Mouse (Mus musculus) adrenal gland, postnatal 10 days (tissue): ENCODE data around the gene Map3k7cl. TPM values are rescaled to one million over a fixed set of nuclear protein-coding genes. Genes with fewer than 3 reads are reported as not detected.
A peak's percentile ranks its signal among the peaks of the same experiment; 100 is the strongest.

Source experiments
- DNase-seq: peaks from one replicate; pipeline ENCODE4 v3.0.0; 2021; ENCODE audit warnings: mixed read lengths
- long read RNA-seq, 2 experiments: library from polyadenylated mRNA; stranded (forward); transcript quantifications; one replicate each; pipeline ENCODE4 v2.0.0; 2021
- total RNA-seq, 2 experiments: library from RNA; stranded (reverse); gene quantifications; 2 replicates each; pipeline ENCODE4 v1.2.3; 2021

Gene Map3k7cl
- total RNA-seq: 1 to 10 TPM; 4.1 to 5.5 TPM
- long read RNA-seq, experiment 1, partial matches to known transcripts: 0 of 3 reads
- long read RNA-seq, experiment 1, other reads (novel, unspliced or antisense): 0 of 3 reads
- long read RNA-seq, experiment 2, partial matches to known transcripts: 0 of 3 reads
- long read RNA-seq, experiment 2, other reads (novel, unspliced or antisense): 1 of 3 reads

DNA sequence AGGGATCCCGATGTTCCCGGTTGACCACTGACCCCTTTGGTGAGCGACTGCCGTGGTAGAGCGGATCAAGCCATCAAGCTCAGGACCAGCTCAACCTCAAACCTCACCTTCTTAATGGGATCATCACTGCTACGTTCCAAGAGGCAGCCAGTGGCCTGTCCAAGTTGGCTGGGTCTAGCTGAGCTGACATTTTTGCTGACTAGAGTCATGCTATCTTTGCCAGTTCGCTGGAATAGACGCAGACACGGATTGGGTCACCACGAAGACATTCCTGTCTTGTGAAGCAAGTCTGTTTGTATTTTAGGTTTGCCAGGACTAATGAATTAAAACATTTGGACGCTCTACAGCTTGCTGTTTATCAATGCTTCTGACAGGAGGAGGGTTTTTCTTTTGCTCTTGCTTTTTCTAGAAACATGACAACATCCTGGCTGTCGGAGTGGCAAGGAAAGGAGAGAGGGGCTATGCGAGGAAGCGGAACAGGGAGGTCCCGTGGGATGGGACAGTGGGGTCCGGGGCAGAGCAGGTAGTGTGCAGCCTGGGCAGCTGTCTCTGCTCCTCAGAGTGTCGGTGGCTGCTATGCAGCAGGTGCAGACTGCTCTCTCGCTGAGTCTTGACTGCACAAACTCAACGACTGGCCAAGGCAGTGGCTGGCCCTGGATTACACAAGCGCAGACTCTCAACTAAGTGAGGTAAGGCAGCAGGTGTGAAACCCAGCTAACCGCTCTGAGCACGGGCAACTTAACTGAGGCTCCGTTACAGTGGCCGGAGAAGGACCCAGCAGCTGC lies at the start of gene Map3k7cl:
Gene Map3k7cl, plus strand, starts transcription at position 424 of the 785 bp plus-strand sequence.
- DNase-seq: peak; percentile 42

DNA sequence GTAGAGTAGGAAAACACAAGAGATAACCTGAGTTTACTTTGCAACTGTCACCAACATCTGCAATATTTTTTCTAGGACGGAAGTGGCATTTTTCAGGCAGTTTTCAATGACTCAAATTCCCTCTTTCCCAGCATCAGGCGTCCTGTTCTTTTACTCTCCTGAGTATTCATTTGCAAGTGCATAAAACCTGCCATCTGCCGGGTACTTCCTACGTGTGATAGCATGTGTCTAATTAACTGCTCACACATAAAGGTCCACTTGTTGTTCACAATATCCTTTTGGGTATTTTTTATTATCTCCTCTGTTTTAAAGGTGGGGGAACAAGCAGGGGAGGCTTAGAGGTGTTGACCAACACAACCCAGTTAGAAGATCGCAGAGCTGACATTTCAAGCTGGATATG lies 41.4 kb upstream of the Map3k7cl start:
- DNase-seq: no peak

DNA sequence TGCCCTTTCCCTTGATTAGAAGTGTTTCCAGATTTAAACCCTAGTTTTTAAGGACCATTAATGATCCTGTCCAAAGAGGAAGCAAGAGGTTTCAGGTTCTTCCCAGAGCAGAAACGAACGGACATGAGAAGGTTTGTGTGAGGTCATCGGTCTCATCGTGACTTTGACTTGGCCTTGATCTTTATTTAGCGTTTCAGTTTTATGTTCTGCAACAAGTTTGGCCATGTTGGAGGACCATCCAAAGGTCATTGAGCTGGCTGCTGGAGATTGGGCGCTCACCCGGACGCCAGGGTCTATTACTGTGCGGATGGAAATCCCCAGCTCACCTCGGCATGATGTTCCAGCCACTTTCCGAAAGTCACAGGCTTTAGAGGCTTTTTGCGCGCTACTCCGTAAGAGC lies 40.8 kb upstream of the Map3k7cl start:
- DNase-seq: no peak

- no peak for DNase-seq
Measured at GRCm38 (mm10) chr16:87524228-87524627, 28.9 kb upstream of the Map3k7cl start.

GRCm38 (mm10) chr16:87527553-87528249 lies 25.4 kb upstream of the Map3k7cl start:
- no peak for DNase-seq

GRCm38 (mm10) chr16:87528755-87529154 lies 24.4 kb upstream of the Map3k7cl start:
- no peak for DNase-seq

- peak; percentile 32 for DNase-seq
Measured at GRCm38 (mm10) chr16:87548348-87548747, 4.8 kb upstream of the Map3k7cl start.

DNA sequence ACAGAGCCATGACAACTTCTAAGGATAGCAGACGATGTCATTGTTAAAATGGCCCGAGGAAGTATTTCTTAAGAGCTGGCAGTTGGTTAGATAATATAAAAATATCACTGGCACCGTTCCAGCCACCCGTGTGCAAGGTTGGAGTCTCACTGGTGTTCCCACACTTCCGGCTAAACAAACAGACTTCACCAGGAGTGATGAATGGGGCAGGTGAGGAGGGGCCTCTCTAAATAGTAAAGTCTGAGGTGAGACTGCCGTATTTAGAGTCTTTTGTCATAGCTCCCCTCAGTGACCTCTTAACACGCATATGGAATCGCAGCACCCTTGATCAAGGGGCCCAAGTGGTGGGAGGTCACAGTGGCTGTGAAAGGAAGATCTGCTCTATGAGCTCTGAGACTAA lies 3.2 kb downstream of the Map3k7cl start:
- no peak for DNase-seq

GRCm38 (mm10) chr16:87561501-87561900 lies 8.4 kb downstream of the Map3k7cl start:
- no peak for DNase-seq

GRCm38 (mm10) chr16:87563524-87563923 lies 10.4 kb downstream of the Map3k7cl start:
- DNase-seq: no peak

GRCm38 (mm10) chr16:87564564-87564963 lies 11.4 kb downstream of the Map3k7cl start:
- no peak for DNase-seq

DNA sequence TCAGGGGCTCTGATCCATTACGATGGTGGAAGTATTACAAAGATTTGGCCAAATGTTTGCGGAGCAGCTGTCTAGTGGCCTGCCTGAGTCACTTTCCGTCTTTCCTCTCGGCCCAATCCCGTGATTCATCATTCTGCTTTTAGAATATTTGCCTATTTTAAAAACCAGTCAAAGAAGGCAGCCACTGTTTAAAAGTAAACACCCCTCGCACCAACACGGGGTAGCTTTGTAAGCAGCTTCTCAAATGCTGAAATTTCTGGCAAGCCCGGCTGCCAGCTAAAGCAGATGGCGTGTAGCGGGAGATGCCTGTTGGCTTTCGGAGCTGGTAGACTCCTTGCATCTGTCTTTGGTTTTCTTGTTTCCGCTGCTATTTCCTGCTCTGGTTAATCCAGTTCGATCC lies 14.4 kb downstream of the Map3k7cl start:
- no peak for DNase-seq

DNA sequence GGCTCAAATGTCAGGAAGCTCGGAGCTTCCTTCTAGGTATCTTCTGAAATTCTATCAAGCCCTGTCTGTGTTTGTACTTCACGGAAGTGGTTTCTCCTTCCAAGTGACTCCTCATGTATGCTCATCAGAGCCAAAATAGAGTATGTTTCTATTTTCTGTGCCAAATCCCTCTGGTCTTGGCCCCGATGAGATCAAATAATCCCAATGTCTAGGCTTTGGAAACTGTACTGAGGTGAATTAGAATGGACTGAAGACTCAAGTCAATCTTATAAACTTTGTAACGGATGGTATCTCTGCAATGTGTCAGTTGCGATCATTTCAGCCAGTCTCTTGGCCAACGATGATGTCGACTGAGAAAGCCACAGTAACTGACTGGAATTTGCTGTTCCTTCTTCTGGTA lies 15.1 kb downstream of the Map3k7cl start:
- no peak for DNase-seq

DNA sequence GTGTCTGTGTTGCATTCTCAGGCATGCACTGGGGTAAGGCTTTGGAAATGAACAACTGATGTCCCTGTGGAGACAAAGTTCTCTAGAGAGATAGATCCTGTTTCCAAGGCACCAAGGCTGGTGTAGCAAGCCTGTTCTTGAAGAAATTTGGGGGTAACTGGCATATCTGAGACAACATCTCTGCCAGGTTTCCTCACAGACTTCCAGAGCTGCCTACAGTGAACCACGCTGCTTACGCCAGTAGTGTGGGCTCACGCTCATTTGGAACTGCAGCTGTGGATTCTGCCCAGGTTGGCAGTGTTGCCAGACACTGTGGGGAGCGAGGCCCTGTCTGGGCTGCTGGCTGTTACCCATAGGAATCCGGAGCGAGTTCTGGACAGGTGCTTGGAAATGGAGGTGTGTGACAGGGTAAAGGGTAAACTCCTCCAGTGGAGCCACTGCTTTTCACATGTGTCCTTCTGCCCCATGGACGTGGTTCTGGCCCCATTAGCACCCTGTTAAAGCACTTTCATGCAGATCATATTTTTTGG lies 16.5 kb downstream of the Map3k7cl start:
- no peak for DNase-seq

- no peak for DNase-seq
Measured at GRCm38 (mm10) chr16:87570334-87570733, 17.2 kb downstream of the Map3k7cl start.

DNA sequence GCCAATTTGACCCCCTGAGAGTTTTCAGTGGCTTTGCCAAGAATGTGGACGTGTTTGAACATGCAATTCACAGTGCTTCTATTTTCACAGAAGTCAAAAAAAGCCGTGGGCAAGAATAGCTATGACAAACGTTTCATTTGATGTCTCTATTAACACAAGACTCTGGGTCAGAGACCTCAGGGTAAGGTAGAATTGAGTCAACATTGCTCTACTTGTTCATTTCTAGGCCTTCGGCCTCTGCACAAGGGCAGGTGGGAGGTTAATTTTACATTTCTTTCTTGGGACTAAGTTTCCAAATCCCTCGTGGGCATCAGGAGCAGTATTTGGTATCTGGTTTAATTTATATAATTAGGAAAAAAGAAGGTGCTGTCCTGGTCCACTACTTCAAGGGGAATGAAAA lies 20.3 kb downstream of the Map3k7cl start:
- no peak for DNase-seq

- no peak for DNase-seq
Measured at GRCm38 (mm10) chr16:87574160-87574559, 21.0 kb downstream of the Map3k7cl start.

DNA sequence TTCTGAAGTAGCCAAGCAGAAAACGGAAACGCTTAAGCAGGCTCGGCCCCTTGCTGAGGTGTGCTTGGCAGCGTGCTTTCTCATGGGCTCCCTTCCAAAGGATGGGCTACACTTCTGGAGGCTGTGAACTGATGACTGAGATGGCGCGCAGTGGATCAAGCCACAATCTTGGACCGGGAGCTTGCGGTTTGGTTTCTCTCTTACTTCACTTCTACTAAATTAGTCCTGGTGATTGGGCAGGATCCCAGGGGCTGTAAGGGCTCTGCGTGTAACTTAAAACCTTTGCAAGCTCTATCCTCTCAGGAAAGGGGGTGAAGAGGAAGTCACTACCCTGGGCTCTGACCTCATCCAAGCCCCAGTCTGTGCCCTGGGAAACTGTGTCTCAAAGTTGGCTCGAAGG lies 22.5 kb downstream of the Map3k7cl start:
- no peak for DNase-seq

DNA sequence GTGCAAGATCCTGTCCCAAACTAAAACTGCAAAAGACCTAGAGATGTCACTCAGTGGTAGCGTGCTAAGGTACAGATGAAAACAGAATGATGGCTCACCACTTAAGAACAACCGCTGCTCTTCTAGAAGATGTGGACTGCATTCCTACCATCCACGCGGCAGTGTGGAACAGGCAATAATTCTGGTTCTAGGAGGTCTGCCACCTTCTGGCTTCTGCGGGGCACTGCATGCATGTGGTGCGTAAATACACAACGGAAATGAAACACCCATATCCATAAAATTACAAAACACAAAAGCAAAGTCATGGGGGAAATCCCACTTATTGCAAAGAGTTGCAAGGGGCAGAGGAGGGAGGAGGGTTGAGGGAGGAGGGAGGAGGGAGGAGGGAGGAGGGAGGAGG lies 25.8 kb downstream of the Map3k7cl start:
- no peak for DNase-seq

DNA sequence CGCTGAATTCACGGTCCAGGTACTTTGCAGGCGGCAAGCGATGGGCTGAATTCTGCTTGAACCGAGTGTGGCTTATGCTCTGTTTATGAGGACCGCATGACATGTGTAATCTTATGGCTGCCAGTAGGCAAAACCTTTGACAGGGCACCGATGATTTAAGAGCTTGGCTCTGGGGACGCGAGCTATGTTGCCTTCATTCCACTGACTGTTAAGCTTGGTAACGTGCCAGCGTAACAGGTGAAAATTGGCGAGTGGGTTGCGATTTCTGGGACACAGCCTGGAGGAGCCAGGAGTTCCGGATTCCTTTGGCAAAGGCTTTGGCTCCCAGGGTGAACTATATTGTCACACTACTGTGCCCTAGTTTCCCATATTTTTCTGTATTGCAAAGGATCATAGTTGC lies 26.3 kb downstream of the Map3k7cl start:
- no peak for DNase-seq

DNA sequence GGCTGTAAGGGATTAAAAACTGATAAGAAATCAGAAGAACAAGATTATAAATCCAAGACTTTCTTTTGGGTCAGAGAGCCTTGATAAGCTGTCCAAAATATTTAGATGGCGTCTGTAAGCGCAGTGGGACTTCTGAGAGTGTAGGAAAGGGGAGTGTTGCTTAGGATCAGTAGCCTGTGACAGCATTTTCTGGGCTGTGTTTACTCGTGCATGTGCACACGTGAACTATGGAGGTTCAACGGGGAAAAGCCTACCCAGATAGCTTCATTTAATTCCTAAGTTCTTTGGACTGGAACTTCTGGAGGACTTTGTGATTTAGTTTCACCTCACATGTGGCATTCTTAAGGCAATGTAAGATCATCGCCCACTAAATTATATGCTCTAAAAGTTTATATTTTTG lies 29.6 kb downstream of the Map3k7cl start:
- no peak for DNase-seq

GRCm38 (mm10) chr16:87584618-87585017 lies 31.5 kb downstream of the Map3k7cl start:
- no peak for DNase-seq
